Mouse (Mus musculus) hindbrain, embryonic 11.5 days (tissue): ENCODE data around the gene Naip2. TPM values are rescaled to one million over a fixed set of nuclear protein-coding genes. Genes with fewer than 3 reads are reported as not detected.
A peak's percentile ranks its signal among the peaks of the same experiment; 100 is the strongest.
"Not testable (repeated sequence)": the region's sequence is repeated elsewhere in the genome, so short reads cannot be mapped to it uniquely, and the experiment has no call there.

ENCODE experiments used
- ATAC-seq: fragments of 200-750 bp; cut with Nextera tagmentation; 2 replicates; pipeline ENCODE4 v1.8.0; 2017; ENCODE audit warnings: mild to moderate bottlenecking, moderate TSS enrichment, moderate library complexity; ENCODE audit not compliant: low FRiP score
- DNase-seq: peaks from one replicate; pipeline ENCODE4 v3.0.0-alpha.2; 2015; ENCODE audit warnings: low spot score
- H3K27ac ChIP-seq: fragments of 300-500 bp; sonication (generic); 2 replicates; pipeline ENCODE4 v1.5.1; 2014; ENCODE audit warnings: mild to moderate bottlenecking, low read depth, low read length
- H3K27me3 ChIP-seq: fragments of 300-500 bp; sonication (generic); 2 replicates; pipeline ENCODE4 v1.6.1; 2014; ENCODE audit warnings: mild to moderate bottlenecking, low read length, moderate library complexity, mixed read lengths; ENCODE audit not compliant: control insufficient read depth, insufficient read depth
- H3K36me3 ChIP-seq: fragments of 300-500 bp; sonication (generic); 2 replicates; pipeline ENCODE4 v1.6.1; 2014; ENCODE audit warnings: mild to moderate bottlenecking, low read length, moderate library complexity, mixed read lengths; ENCODE audit not compliant: control insufficient read depth, insufficient read depth
- H3K4me1 ChIP-seq: fragments of 300-500 bp; sonication (generic); replicated peaks from 2 replicates; pipeline ENCODE4 v1.6.1; 2014; ENCODE audit warnings: low read length, mixed read lengths; ENCODE audit not compliant: control insufficient read depth, insufficient read depth
- H3K4me2 ChIP-seq: fragments of 300-500 bp; sonication (generic); replicated peaks from 2 replicates; pipeline ENCODE4 v1.6.1; 2014; ENCODE audit warnings: mild to moderate bottlenecking, low read depth, low read length
- H3K4me3 ChIP-seq: fragments of 300-500 bp; sonication (generic); 2 replicates; pipeline ENCODE4 v1.5.1; 2014; ENCODE audit warnings: low read depth, low read length
- H3K9ac ChIP-seq: fragments of 300-500 bp; sonication (generic); 2 replicates; pipeline ENCODE4 v1.6.1; 2014; ENCODE audit warnings: low read depth, low read length
- H3K9me3 ChIP-seq: fragments of 300-500 bp; sonication (generic); 2 replicates; pipeline ENCODE4 v1.6.1; 2016; ENCODE audit warnings: low read length; ENCODE audit not compliant: control insufficient read depth
- WGBS: fragments of 180-500 bp; shearing (Covaris S2); extraction: QIAGEN DNeasy Blood & Tissue Kit; methylation state at CpG from one replicate; pipeline ENCODE4 v1.1.7; 2014; 5-methylcytosine and 5-hydroxymethylcytosine counted together
- polyA plus RNA-seq: library from polyadenylated mRNA; unstranded; fragments of >200 nt; fragmentation: Nextera tagmentation; extraction: Ambion mirVana; gene quantifications from 2 replicates; pipeline ENCODE4 v1.2.1, GENCODE M21; 2014

Gene Naip2
- 0.19 and 0.25 TPM in 2 replicates for polyA plus RNA-seq

GRCm38 (mm10) chr13:100201659-100202333, at the start of gene Naip2:
Gene Naip2, minus strand, starts transcription at chr13:100202092.
- H3K9ac ChIP-seq, H3K27ac ChIP-seq, H3K4me2 ChIP-seq, H3K27me3 ChIP-seq, H3K9me3 ChIP-seq, H3K4me1 ChIP-seq, H3K4me3 ChIP-seq, DNase-seq, ATAC-seq, H3K36me3 ChIP-seq: not testable (repeated sequence)
- WGBS: 84% methylated on average over 3 of the region's 3 CpGs

DNA sequence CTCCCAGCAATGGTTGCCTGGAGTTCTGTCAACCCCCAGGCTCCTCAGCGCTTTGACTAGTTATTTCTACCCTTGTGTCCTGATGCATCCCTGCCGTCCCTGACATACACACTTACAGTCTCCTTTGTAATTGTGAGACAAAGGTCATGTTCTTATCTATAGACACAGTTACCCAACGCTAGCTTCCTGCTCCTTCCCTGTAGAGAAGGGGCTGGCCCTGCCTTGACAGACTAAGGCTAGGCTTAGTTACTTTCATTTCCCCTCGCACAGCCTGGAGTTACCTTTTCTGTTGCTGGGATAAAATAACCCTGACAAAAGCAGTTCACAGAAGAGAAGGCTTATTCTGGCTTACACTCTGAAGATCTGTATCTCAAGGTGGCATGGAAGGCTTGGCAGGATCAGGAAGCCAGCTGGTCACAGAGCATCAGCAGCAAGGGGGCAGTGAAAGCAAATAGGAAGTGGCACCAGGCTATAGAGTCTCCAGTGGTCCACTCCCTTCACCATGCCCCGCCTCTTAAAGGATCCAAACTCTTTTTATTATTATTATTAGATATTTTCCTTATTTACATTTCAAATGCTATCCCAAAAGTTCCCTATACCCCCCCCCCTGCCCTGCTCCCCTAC, 45.1 kb upstream of the Naip2 start:
- not testable (repeated sequence) for H3K4me1 ChIP-seq, DNase-seq, H3K27ac ChIP-seq, H3K9ac ChIP-seq, H3K36me3 ChIP-seq, H3K9me3 ChIP-seq, H3K4me2 ChIP-seq, H3K4me3 ChIP-seq, H3K27me3 ChIP-seq, ATAC-seq
- WGBS: 75% methylated on average over 5 of the region's 5 CpGs

GRCm38 (mm10) chr13:100246223-100246622, 44.3 kb upstream of the Naip2 start, which contains the start of gene Naip5:
Gene Naip5, minus strand, starts transcription at chr13:100246323.
- not testable (repeated sequence) for H3K4me1 ChIP-seq, DNase-seq, H3K9me3 ChIP-seq, H3K27me3 ChIP-seq, H3K36me3 ChIP-seq, H3K4me3 ChIP-seq, H3K4me2 ChIP-seq, H3K9ac ChIP-seq, H3K27ac ChIP-seq, ATAC-seq
- 85% methylated on average over 4 of the region's 4 CpGs for WGBS

DNA sequence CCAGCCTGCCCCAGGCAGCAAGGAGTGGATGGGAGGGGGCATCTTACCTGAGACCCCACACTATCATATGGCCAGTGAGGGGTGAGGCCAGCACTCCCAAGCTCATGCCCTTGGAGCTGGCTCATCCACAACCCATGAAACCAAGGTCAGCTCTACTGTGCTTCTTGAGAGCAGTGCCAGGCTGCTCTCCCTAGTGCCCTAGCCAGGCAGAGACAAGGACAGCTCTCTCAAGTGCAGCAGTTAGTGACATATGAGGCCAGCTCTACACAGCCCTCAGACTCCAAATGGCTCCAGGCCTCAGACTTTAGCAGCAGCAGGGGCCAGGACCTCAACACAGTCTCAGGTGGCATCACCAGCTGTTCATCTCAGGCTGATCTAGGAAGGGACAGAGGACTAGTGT, 41.8 kb upstream of the Naip2 start:
- no peaks in the 10 kb centered on the region for H3K36me3 ChIP-seq
- H3K27me3 ChIP-seq: no peaks in the 10 kb centered on the region
- no peak overlapping the region for H3K4me2 ChIP-seq
- DNase-seq: no peak
- no peak overlapping the region for H3K9ac ChIP-seq
- H3K4me3 ChIP-seq: no peak overlapping the region
- H3K9me3 ChIP-seq: no peaks in the 10 kb centered on the region
- H3K27ac ChIP-seq: no peak overlapping the region
- peak; percentile 47; the same call in 1 of the 2 replicates for ATAC-seq
- no peaks in the 10 kb centered on the region for H3K4me1 ChIP-seq

DNA sequence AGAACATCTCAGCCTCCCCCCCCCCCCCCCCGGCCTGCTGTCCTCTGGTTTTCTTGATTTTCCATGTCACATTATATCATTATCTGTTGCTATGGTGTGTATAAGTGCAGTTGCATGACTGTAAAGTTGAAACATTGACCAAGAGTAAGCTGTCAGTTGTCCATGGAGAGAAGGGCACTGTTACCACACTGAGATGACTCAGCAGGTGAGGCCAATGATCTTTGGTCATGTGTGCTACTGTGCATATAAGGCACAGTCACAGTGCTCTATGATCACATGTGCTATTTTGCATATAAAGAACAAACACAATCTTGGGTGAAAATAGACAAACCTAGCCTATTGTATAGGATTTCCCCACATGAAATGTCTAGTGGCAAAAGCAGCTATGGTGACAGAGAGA, 11.8 kb upstream of the Naip2 start:
- H3K9me3 ChIP-seq, H3K4me1 ChIP-seq, H3K36me3 ChIP-seq, H3K4me3 ChIP-seq, H3K9ac ChIP-seq, ATAC-seq, H3K27ac ChIP-seq, DNase-seq, H3K4me2 ChIP-seq, H3K27me3 ChIP-seq: not testable (repeated sequence)
- 100% methylated on average over 1 of the region's 1 CpGs for WGBS

GRCm38 (mm10) chr13:100210540-100210939, 8.6 kb upstream of the Naip2 start:
- H3K4me1 ChIP-seq: no peaks in the 10 kb centered on the region
- no peak for ATAC-seq
- no peaks in the 10 kb centered on the region for H3K9me3 ChIP-seq
- no peak overlapping the region for H3K27ac ChIP-seq
- H3K36me3 ChIP-seq: no peaks in the 10 kb centered on the region
- peak; percentile 54 for DNase-seq
- H3K4me3 ChIP-seq: no peak overlapping the region
- no peak overlapping the region for H3K4me2 ChIP-seq
- no peak overlapping the region for H3K9ac ChIP-seq
- no peaks in the 10 kb centered on the region for H3K27me3 ChIP-seq
- 31% methylated on average over 8 of the region's 8 CpGs for WGBS

DNA sequence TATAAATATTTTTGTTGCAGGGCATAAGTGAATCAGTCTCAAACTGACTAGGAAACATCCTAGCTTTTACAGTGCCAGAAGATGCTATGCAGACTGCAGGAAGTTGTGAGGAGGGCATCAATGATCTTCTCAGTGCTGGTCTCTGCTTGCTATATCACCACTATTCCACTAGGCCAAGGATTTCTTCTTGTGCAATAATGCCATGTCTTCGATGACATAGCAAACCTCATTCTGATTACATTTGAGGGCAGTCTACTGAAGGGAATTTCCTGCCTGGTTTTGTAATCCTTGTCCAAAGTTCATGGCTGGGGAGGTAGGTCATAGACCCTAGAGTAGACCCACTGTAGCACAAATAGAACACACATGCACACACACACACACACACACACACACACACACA, 1.4 kb upstream of the Naip2 start:
- ATAC-seq (no peak), DNase-seq (no peak)
- Histone ChIP-seq H3K4me2 (no peak overlapping the region), H3K4me3 (no peak overlapping the region), H3K9ac (no peak overlapping the region), H3K27ac (no peak overlapping the region), H3K36me3 (no peaks in the 10 kb centered on the region), H3K9me3 (no peaks in the 10 kb centered on the region), H3K4me1 (no peaks in the 10 kb centered on the region), H3K27me3 (no peaks in the 10 kb centered on the region)
- 90% methylated on average over 1 of the region's 1 CpGs for WGBS

GRCm38 (mm10) chr13:100200778-100201177, 1.1 kb downstream of the Naip2 start:
- no peak for DNase-seq
- no peak overlapping the region for H3K27ac ChIP-seq
- ATAC-seq: no peak
- no peak overlapping the region for H3K9ac ChIP-seq
- no peaks in the 10 kb centered on the region for H3K27me3 ChIP-seq
- no peaks in the 10 kb centered on the region for H3K36me3 ChIP-seq
- H3K4me3 ChIP-seq: no peak overlapping the region
- H3K4me1 ChIP-seq: no peaks in the 10 kb centered on the region
- no peaks in the 10 kb centered on the region for H3K9me3 ChIP-seq
- H3K4me2 ChIP-seq: no peak overlapping the region

DNA sequence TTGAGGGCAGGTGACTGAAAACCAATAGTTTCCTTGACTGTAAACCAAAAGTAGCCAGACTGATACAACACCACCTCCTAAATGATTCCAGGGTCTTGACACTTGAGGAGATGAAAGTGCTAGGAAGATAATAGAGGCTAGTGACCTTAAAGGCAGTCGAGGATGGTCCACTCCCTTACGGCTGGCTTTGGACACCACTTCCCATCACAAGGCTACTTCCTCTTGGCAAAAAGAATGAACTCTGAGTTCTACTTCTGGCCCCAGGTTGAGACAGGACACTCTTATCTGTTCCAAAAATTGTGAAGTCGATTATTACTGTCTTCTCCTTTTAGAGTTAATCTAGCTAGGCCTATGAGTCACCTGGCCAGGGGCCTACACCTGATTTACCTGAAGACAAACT, 6.5 kb downstream of the Naip2 start:
- H3K4me1 ChIP-seq: no peaks in the 10 kb centered on the region
- H3K4me3 ChIP-seq: no peak overlapping the region
- H3K27ac ChIP-seq: no peak overlapping the region
- ATAC-seq (no peak), DNase-seq (no peak)
- no peak overlapping the region for H3K4me2 ChIP-seq
- H3K9me3 ChIP-seq: no peaks in the 10 kb centered on the region
- H3K9ac ChIP-seq: no peak overlapping the region
- WGBS: 85% methylated on average over 3 of the region's 3 CpGs
- H3K27me3 ChIP-seq: no peaks in the 10 kb centered on the region
- no peaks in the 10 kb centered on the region for H3K36me3 ChIP-seq
